Mouse (Mus musculus) ES-CJ7 (cell line): ENCODE measurements at regions not wholly inside any gene's neighbourhood (a gene's known extent, or its start where the extent isn't known, plus 50 kb on each side); places are given as distances from the start of the nearest gene placed in this dataset.

Source experiments
- DNase-seq: peaks from one replicate; pipeline ENCODE4 v3.0.0; 2011; ENCODE audit warnings: low read depth, low spot score

DNA sequence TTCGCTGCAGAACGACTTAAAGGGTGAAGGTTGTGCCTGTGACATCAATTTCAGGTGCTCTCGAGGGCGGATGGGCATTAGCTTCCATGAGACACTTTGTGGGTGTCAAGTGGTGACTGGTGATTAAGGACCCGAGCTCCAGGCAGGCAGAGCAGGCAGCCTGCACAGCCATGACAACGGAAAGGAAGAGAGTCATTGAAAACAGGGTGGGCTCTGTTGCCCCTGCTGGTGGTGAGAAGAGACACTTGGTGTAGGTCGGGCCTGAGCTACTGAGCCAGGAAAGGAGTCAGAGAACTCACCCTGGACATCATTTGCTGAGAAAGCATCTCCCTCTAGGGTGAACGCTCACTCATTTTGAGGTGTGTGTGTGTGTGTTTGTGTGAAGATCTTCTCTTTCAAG is 80.1 kb upstream of the Arglu1 start:
- peak; percentile 24 for DNase-seq

DNA sequence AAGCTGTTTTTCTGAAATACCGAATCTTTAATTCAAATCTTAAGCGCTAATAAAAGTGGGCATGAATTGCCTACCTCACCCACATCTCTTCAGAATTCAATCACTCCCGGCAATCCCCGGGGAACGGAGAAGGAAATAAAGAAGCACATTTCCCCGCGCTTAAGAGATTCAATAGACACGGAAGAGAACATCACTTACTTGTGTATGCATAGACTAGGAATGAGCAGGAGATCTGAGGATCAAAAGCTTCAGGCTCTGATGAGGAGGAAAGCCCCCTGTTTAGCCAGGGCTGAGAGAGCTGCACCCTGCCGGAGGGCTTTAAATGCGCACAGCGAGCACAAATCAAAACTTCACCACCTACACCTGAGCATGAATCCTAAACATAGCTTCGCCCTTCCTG is 72.0 kb upstream of the Arglu1 start:
- DNase-seq: no peak

DNA sequence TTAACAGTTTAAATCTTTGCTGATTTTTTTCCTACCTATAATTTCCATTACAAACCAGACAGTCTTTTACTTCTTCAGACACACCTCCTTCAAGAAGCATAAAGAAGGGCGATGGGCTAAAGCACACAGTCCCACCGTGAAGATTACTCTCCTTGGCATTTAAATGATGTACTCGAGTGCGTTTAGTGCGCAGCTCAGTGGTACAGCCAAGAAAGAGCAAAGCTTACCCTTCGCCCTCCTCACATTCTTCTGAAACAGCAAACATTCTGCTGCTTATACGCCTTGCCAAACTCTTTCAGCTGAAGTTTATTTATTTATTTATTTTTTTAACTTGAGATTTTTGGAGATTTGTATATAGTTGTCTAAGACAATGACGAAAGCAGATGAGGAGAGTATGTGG is 68.0 kb upstream of the Arglu1 start:
- DNase-seq: no peak

DNA sequence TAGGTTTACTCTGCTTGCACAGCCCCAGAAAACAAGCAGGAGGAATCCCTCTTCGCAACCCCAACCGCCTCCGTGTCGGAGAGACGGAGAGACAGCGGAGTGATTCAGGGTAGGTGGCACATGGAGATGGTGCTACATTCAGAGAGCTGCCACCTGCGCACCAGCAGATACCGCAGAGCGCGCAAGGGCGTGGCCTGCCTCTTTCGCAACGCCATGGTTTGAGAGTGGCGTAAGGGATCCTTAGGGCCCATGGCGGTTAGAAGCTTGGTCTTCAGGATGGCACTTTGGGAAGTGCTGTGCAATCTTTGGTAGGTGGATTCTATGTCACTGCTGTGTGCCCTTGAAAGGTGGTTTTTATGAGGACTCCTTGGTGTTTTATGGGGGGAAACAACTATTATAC is 60.9 kb upstream of the Arglu1 start:
- DNase-seq: peak; percentile 50

DNA sequence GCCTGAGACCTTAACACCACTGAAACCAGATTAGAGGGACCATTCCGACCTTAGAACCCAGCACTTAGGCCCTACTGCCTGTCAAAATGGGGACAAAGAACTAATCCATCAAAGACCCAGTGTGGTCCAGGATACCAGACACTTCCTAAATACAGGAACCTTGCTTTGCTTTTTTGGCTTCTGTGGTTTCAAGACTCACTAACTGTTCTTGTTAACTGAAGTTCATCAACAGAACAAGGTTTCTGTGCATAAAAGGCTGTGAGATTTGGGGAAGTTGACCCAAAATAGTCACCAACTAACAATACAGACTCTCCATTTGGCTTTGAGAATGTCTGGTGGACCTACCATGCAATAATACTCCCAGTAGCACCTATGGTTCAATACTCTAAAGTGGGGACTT is 56.4 kb upstream of the Arglu1 start:
- DNase-seq: no peak

DNA sequence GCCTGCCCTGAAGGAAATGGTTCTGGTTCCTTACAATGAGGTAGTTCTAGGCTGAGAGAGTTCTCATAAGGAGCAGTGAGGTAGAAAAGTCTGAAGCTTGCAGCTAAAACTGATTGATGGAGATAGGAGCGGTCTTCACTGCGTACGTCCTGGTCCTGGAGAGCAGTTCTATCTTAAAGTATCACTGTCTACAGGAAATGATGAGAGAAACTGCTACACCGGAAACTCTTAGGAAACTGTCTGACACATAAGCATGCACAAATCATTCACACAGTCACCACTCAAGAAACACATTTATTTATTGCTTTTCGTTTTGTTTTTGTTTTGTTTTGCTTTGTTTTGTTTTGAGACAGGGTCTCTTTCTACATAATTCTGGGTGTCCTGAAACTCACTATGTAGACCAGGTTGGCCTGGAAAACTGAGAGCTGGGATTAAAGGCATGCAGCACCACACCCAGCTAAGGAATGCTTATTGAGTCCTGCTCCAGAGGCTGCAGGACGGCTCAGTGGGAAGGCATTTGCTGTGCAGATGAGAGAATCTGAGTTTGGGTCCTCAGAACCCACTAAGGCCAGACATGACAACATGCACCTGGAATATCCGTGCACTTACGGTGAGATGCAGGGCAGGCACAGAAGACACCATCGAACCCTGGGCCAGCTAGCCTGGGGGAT is 55.4 kb upstream of the Arglu1 start:
- DNase-seq: peak; percentile 64
